31 mouse cellular contexts compared by ENCODE assay signal in the genomic region with DNA sequence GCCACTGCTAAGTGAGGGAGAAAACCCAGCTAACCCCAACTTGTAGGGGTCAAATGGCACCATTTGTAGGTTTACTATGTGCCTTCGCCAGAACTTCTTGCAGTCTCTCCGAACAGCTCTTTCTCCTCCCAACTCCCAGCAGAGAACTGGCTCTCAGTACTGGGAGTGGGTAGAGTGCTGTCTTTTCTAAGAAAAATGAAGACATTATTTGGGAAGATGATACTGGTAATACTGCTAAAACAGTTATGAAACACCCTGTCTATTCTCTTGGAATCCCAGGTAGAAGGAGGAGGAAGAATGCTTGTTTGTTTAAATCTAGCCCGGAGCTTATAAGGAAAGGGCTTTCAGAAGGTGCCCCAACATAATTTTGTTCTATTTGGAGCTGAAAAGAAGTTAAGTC. TPM values are rescaled to one million over a fixed set of nuclear protein-coding genes. Genes with fewer than 3 reads are reported as not detected.
DNase-seq lines count a peak whose midpoint lies in the region; ATAC-seq and TF ChIP-seq lines count a peak whose summit lies in the region.
"Had no signal": no experiment of that assay in that cellular context is flagged by ENCODE, and none has a peak within 500 bp of the region (broad histone marks: within the 10 kb centered on the region; RNA-seq: fewer than 3 reads in every experiment).

No protein-coding gene starts in this region.

- no peak for TF ChIP-seq POLR2A in brain, embryonic 14.5 days (IDR thresholded peaks at IDR 0.05; ENCODE audit: borderline replicate concordance, extremely low read depth, insufficient read depth, insufficient read length, poor library complexity, severe bottlenecking)

- H3K27ac ChIP-seq in hindbrain, embryonic 13.5 days = no peak overlapping the region
- H3K27ac ChIP-seq in hindbrain, embryonic 16.5 days (ENCODE audit: low read depth, low read length) = no peak overlapping the region
- H3K27ac ChIP-seq in midbrain, embryonic 14.5 days (replicated peaks; ENCODE audit: low read depth, low read length) = no peak overlapping the region
- H3K27ac ChIP-seq: embryonic facial prominence, embryonic 12.5 days; heart, embryonic 13.5 days; kidney, postnatal 0 days; liver, embryonic 12.5 days; stomach, postnatal 0 days had no signal

- H3K4me3 ChIP-seq in hindbrain, embryonic 13.5 days = no peak overlapping the region
- H3K4me3 ChIP-seq in hindbrain, embryonic 16.5 days (ENCODE audit: low read length) = no peak overlapping the region
- no peak overlapping the region for H3K4me3 ChIP-seq in midbrain, embryonic 14.5 days (replicated peaks; ENCODE audit: low read depth, low read length)
- H3K4me3 ChIP-seq: embryonic facial prominence, embryonic 12.5 days; liver, embryonic 12.5 days had no signal

- 9% methylated on average over 3 of the region's 3 CpGs for WGBS in hindbrain, embryonic 13.5 days
- 21% methylated on average over 3 of the region's 3 CpGs for WGBS in hindbrain, embryonic 16.5 days
- 21% methylated on average over 3 of the region's 3 CpGs for WGBS in midbrain, embryonic 14.5 days

- peaks cover 86% of the 10 kb centered on the region for H3K27me3 ChIP-seq in hindbrain, embryonic 13.5 days
- peaks cover 28% of the 10 kb centered on the region for H3K27me3 ChIP-seq in hindbrain, embryonic 16.5 days (replicated peaks; ENCODE audit: control insufficient read depth, insufficient read depth, low read length)
- peaks cover 24% of the 10 kb centered on the region for H3K27me3 ChIP-seq in midbrain, embryonic 14.5 days (ENCODE audit: control insufficient read depth, insufficient read depth, low read length)
- H3K27me3 ChIP-seq: CH12.LX, Patski had no signal

- peaks cover 50% of the 10 kb centered on the region for H3K4me1 ChIP-seq in hindbrain, embryonic 13.5 days (replicated peaks)
- peaks cover 13% of the 10 kb centered on the region for H3K4me1 ChIP-seq in hindbrain, embryonic 16.5 days (ENCODE audit: control insufficient read depth, insufficient read depth, low read depth, low read length)
- H3K4me1 ChIP-seq in midbrain, embryonic 14.5 days (ENCODE audit: control insufficient read depth, insufficient read depth, low read length) = peaks cover 56% of the 10 kb centered on the region

- H3K9me3 ChIP-seq in hindbrain, embryonic 13.5 days = no peaks in the 10 kb centered on the region
- H3K9me3 ChIP-seq in hindbrain, embryonic 16.5 days (ENCODE audit: control insufficient read depth, low read length) = no peaks in the 10 kb centered on the region
- H3K9me3 ChIP-seq in midbrain, embryonic 14.5 days (ENCODE audit: control insufficient read depth, low read length) = no peaks in the 10 kb centered on the region
- H3K9me3 ChIP-seq: embryonic facial prominence, embryonic 12.5 days; heart, embryonic 13.5 days; liver, embryonic 12.5 days had no signal

- ATAC-seq in hindbrain, embryonic 13.5 days (ENCODE audit: low FRiP score) = no peak
- no peak for ATAC-seq in hindbrain, embryonic 16.5 days
- ATAC-seq in midbrain, embryonic 14.5 days (ENCODE audit: low FRiP score, low TSS enrichment) = no peak
- ATAC-seq: forebrain, embryonic 16.5 days; intestine, embryonic 16.5 days; liver, embryonic 12.5 days; liver, postnatal 0 days; Patski had no signal

- H3K9ac ChIP-seq in hindbrain, embryonic 13.5 days = no peak overlapping the region
- H3K9ac ChIP-seq in hindbrain, embryonic 16.5 days (ENCODE audit: low read depth, low read length) = no peak overlapping the region
- no peak overlapping the region for H3K9ac ChIP-seq in midbrain, embryonic 14.5 days (replicated peaks; ENCODE audit: low read length)
- H3K9ac ChIP-seq: embryonic facial prominence, embryonic 12.5 days; heart, embryonic 13.5 days; liver, embryonic 12.5 days; liver, postnatal 0 days had no signal

- no peak for TF ChIP-seq CTCF in brain, embryonic 14.5 days (IDR thresholded peaks at IDR 0.05; ENCODE audit: borderline replicate concordance, extremely low read depth, insufficient read depth, insufficient read length)

- no peaks in the 10 kb centered on the region for H3K36me3 ChIP-seq in hindbrain, embryonic 13.5 days
- no peaks in the 10 kb centered on the region for H3K36me3 ChIP-seq in hindbrain, embryonic 16.5 days (ENCODE audit: control insufficient read depth, insufficient read depth, low read length)
- H3K36me3 ChIP-seq in midbrain, embryonic 14.5 days (ENCODE audit: control insufficient read depth, insufficient read depth, low read length) = peaks cover 11% of the 10 kb centered on the region
- H3K36me3 ChIP-seq: embryonic facial prominence, embryonic 12.5 days; heart, embryonic 13.5 days; liver, embryonic 12.5 days had no signal

- 0 out of 2 replicates have a peak overlapping the region, but pooled peaks have one; percentile 1 for H3K4me2 ChIP-seq in hindbrain, embryonic 13.5 days
- H3K4me2 ChIP-seq in hindbrain, embryonic 16.5 days (ENCODE audit: low read length) = no peak overlapping the region
- H3K4me2 ChIP-seq in midbrain, embryonic 14.5 days (ENCODE audit: low read length) = peak overlapping the region; percentile 63
- H3K4me2 ChIP-seq: embryonic facial prominence, embryonic 12.5 days; liver, embryonic 12.5 days had no signal

- DNase-seq in embryo, embryonic 10.5 days (ENCODE audit: low spot score) = peak; percentile 50
- DNase-seq in embryo, embryonic 10 days (ENCODE audit: low spot score) = no peak
- DNase-seq in brain, embryonic 14.5 days (ENCODE audit: low read depth) = peak; percentile 44
- peak; percentile 41 for DNase-seq in midbrain, embryonic 14.5 days
- no peak for DNase-seq in thymus, postnatal 4 days
- no peak for DNase-seq in MN1 (ENCODE audit: low spot score)
- DNase-seq: adrenal gland, postnatal 10 days; cerebellum, adult 11 months; cerebellum, postnatal 10 days; heart, postnatal 14 days; kidney, adult 8-10 months; kidney, postnatal 4 days; layer of hippocampus, postnatal 36 days; left cerebral cortex, postnatal 4 days; liver, postnatal 0 days; lung, postnatal 36 days; right cerebral cortex, postnatal 4 days; thymus, adult 18-20 months; thymus, postnatal 25 days had no signal

RNA-seq across cellular contexts. Expression of a gene that starts 8.9 kb away (rescaled TPM):
- 36.4 and 40.7 TPM in 2 replicates for polyA plus RNA-seq in hindbrain, embryonic 13.5 days (2015; fragmentation: Nextera tagmentation; extraction: Ambion mirVana)
- 19.3 and 22.6 TPM in 2 replicates for polyA plus RNA-seq in hindbrain, embryonic 16.5 days (2015; fragmentation: Nextera tagmentation; extraction: Ambion mirVana)
- polyA plus RNA-seq in brain, embryonic 14.5 days (2012; rRNA removed) = 47.9 and 89.3 TPM in 2 replicates
- polyA plus RNA-seq in midbrain, embryonic 14.5 days (2014; fragmentation: Nextera tagmentation; extraction: Ambion mirVana) = 57.1 and 64.8 TPM in 2 replicates
- polyA plus RNA-seq: intestine, embryonic 16.5 days; liver, embryonic 12.5 days; liver, postnatal 0 days; spleen, adult 2 months had no signal

Comparison
In these comparisons a context has a peak if more than half of its experiments do, and no peak if none do; other contexts are left out.
1. DNase-seq: peak in embryo, embryonic 10.5 days (single experiment), brain, embryonic 14.5 days (single experiment) and midbrain, embryonic 14.5 days (single experiment); none in embryo, embryonic 10 days (single experiment), thymus, postnatal 4 days (single experiment) and MN1 (single experiment).